Mouse (Mus musculus) megakaryocyte-erythroid progenitor cell, adult 5-6 weeks (primary cell): Measurements from ENCODE around the gene Ccdc122. TPM values are rescaled to one million over a fixed set of nuclear protein-coding genes. Genes with fewer than 3 reads are reported as not detected.
"Not testable (repeated sequence)": the region's sequence is repeated elsewhere in the genome, so short reads cannot be mapped to it uniquely, and the experiment has no call there.

Source experiments
- ATAC-seq: replicated peaks from 2 replicates; pipeline ENCODE4 v1.8.0; 2016; ENCODE audit warnings: mild to moderate bottlenecking, inconsistent platforms; ENCODE audit not compliant: severe bottlenecking, poor library complexity, low FRiP score, low TSS enrichment
- total RNA-seq, 2 experiments: library from RNA; stranded (forward) in 1 of 2; stranded (reverse) in 1 of 2; fragments of 200-1000, 215-1000 nt in 1 of 2; fragments of >200 nt in 1 of 2; fragmentation: Nextera tagmentation in 1 of 2; gene quantifications; 2 replicates each; pipeline ENCODE4 v1.2.3; 2014 to 2017

Ccdc122 gene
- total RNA-seq (2014; fragmentation: Nextera tagmentation), result 2.5 and 4.4 TPM in 2 replicates
- 6.7 and 12.6 TPM in 2 replicates for total RNA-seq (2017)

DNA sequence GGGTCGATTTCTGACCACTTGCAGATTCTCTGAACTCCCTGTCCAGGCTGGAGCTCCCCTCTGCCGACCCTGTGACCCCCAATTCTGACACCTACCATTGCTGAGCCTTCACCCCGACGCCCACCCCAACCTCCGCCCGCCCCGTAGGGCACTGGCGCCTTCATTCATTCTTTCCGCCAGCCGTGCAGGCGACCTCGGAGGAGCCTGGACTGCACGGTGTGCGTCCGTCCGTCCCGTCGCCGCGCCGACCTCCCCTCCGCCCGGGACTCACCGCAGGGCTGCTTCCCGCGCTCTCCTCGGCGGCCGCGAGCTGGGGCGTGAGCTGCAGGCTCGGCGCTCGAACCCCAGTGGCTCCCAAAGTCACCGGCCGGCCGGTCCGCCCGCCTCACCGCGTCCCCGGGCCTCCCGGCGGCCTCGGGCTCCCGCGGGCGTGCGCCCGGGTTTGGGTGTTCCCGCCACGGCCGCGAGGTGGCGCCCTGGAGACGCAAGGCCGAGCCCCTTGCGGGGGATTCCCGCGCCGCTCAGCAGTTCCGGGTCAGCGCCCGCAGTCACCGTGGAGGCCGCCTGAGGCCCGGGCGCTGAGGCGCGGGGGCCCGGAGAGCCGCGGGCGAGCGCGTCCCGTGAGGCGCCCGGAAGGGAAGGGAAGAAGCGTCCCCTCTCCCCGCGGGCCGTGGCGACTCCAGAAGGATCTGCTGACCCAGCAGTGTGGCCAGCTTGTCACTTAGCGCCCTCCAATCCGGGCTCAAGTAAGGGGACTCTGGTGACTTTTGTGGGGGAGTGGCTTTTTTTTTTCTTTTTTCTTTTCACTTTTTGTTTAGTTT is at the start of gene Ccdc122, which contains the start of gene Lacc1:
Gene Ccdc122, plus strand, starts transcription at position 547 of the 821 bp plus-strand sequence.
Gene Lacc1, minus strand, starts transcription at position 679 of the 821 bp plus-strand sequence.
- ATAC-seq, result peak; percentile 88

DNA sequence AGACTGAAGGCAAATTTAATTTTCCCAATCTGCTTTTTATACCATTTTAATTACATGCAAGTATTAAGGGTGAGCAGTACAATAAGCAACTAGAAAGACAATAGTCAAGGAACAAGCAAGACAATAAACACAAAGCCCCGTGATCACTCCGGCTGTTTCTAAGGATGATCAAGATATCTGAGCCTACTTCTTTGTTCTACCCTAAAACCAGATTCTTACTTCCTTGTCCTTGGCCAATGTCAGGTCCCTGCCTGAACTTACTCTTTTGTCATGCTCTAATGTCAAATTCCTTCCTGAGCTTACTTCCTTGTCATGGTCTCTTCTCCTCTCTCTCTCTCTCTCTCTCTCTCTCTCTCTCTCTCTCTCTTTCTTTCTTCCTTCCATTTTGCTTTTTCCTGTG is 46.2 kb upstream of the Ccdc122 start:
- not testable (repeated sequence) for ATAC-seq

DNA sequence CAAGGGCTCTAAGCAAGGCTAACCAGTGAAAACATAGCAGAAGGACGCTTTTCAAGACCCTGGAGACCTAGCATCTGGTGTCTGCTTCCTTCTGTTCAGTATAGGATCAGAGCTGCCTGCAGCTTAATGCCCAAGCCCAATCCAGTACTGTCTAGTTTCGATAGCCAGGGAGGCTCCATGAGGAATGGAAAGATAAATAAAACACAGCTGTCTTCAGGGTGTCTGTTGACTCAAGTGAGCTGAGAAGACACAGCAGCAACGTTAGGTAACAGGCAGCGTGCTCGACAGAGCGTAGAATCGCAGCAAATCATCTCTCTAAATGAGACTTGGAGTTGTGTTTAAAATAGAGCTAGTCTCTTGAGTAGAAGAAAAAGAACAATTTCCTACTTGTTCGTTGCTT is 31.8 kb upstream of the Ccdc122 start:
- no peak for ATAC-seq

DNA sequence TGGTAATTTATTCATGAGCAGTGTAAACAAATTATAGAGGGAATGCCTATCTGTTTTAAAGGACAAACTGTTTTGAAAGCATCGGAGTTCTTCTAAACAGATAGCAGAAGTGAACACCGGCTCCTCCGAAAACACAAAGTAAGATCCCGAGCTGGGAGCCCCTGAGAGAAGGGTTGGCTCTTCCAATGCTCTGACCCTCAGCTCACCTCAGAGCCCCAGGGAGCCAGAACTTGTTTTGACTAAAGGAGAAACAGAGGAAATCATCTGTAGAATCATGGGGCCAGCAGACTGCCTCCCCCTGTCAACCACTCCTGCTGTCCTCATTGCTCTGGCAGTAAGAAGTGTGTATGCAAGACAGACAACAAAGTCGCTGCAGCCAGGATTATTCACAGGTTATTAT is 31.0 kb upstream of the Ccdc122 start:
- no peak for ATAC-seq

DNA sequence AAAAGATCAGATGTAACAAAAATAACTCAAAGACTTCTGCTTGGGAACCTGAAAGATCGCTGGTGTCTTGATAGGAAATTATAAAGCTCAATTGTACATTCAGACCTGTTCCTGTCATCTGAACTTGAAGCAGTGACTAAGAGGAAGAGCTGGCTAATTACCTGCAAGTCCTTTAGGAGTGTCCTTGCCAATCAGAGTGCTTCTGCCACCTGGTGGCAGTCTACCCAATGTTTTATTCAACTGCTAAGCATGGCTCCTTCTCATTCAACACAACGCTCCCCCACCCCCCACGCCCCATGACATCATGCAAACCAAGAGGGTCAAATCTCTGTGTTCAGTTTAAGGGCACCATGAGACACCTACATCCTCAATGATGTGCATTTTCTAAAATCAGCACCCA is 28.3 kb upstream of the Ccdc122 start:
- ATAC-seq, result peak; percentile 79

DNA sequence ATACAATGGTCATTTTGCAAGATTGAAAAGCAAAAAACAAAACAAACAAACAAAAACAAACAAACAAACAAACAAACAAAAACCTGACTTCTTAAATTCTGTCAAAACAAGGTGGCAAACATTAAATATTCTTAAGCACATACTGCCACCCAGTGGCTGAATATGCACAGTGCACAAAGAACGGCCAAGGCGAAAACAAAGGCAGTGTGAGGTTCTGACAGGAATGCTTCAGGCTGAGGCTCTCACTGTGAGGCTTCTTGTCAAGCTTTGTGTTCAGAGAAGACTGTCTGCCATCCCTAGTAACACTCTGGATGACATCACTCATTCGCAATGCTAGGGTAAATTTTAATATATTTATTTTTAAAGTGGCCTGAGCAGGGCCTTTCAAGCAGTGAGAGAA is 24.8 kb upstream of the Ccdc122 start:
- ATAC-seq, result peak; percentile 55; the same call in 1 of the 2 replicates

DNA sequence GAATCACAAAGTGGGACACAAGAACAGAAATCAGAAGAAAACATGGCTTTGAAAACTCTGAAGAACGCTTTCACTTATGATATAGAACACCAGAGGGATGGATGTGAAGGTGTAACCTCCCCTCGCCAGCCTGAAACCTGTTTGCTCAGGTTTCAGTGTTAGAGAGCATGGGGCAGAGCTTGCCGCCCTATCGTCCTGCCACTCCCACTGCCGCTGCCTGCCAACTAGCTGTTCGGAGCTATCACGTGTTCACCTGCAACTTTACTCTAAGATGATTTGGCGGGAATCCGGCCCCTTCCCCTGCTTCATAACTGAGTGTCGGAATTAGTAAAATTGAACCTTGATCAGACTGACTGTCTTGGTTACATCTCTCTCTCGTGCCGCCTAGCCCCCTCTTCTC is 19.8 kb upstream of the Ccdc122 start:
- ATAC-seq, result not testable (repeated sequence)

DNA sequence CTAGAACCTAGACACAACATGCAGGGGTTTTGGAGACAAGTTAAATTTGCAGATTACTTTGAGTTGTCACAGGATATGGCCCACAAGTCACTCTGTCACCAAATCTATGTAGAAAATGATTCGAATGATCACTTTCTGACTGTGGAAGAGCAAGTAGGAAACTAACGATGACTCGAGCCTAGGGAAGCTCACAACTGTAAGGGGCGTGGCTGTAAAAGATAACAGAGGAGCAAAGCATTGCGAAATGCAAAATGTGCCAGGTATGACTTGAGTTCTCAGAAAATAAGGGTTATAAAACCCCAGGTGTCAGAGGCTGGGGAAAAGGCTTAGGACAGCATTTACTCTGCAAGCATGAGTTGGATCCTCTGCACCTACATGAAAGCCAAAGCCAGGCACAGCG is 19.4 kb upstream of the Ccdc122 start:
- ATAC-seq, result peak; percentile 30; the same call in 1 of the 2 replicates

DNA sequence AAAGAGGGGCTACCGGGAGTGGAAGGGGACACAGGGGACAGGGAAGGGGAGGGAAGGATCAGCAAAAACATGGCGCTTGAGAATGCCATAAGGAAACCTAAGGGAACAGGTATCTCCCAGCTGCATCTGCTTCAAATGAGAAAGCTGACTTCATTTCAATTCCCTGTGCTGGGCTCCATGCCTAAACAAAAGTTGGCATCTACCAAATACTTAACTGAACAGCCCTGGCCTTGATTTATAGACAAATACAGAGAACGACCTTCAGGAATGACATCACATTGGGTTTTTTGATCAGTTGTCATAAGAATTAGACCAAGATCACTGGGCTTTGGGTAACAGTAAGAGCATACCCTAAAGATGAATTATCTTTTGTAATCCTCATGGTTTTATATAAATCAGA is 12.1 kb upstream of the Ccdc122 start:
- no peak for ATAC-seq

DNA sequence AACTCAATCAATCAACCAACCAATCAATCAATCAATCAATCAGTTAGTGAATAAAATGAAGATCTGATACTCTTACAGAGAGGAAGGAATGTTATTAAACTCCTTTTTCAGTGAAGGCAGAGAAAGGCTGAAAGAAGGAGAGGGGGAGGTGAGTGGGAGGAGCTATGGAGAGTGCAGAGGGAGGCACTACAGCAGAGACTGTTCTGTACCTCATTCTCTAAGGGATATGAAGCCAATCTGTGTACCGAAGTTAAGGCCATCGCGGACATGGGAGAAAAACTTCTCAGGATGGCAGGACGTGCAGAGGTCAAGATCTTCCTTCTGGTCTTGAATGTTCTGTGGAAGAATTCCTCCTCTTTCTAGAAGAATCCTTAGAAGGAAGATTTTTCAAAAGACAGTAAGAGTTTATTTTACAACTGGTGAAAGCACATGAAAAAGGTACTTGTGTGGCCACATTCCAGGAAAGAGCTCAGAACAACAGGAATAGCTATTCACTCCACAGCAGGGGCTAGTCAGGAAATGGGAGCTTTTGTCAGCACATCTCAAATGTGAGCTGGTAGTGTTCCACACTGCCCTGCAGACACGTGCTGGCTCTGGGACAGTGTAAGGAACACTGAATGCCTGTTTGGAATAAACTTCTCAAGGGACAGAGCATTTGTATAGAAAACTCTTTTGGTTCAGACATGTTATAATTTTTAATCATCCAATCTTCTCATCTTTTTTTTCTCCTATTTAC is 7.1 kb upstream of the Ccdc122 start:
- ATAC-seq, result no peak

DNA sequence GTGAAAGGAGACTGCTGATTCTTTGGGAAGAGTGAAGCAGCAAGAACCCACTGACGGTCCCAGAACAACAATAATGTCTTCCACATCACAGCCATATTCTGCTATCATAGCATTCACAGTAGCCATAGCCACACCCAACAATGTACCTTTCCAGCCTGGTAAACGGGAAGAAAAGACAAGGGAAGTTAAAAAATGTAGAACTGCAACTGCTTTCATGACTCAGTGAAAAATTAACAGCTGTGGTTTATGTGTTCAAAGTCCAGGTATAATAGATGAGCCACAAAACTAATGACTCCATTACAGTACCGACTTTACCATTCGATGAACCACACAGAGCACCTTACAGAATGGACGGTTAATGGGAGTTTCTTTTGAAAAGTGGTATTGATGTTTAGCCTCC is 5.8 kb upstream of the Ccdc122 start:
- no peak for ATAC-seq

DNA sequence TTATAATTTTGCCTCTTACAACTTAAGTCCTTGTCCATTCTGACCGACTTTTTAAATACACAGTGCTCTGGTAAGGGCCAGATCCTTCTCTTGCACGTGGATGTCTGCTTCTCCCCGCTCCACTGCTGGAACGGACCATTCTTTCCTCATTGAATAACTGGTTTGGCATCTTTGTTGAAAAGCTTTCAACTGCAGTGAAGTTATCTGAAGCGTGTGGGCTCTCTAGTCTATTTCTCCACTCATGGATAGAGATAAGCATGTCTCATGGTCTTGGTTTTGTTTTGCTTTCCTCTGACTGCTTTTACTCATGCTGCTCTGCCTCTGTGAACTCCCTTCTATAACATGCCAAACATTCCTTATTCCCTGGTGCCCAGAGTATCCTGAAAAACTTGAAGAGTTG is 4.1 kb upstream of the Ccdc122 start:
- ATAC-seq, result no peak

DNA sequence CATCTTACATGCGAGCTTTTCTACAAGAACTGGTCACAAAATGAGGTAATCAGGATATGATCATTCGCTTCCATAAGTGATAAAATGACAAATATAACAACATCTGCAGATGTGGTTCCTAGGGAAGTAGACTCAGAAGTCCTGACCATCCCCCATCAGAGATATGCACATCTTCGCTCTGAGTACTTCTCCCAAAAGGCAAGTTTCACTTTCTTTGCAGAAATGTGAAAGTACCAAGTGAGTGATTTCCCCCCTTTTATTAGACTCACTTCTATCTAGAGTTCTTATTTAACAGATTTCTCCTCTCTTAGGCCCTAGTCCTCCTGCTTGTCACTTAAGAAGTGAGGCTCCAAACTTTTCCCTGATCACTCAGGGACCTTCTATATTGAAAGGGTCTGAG is 3.2 kb upstream of the Ccdc122 start:
- no peak for ATAC-seq

DNA sequence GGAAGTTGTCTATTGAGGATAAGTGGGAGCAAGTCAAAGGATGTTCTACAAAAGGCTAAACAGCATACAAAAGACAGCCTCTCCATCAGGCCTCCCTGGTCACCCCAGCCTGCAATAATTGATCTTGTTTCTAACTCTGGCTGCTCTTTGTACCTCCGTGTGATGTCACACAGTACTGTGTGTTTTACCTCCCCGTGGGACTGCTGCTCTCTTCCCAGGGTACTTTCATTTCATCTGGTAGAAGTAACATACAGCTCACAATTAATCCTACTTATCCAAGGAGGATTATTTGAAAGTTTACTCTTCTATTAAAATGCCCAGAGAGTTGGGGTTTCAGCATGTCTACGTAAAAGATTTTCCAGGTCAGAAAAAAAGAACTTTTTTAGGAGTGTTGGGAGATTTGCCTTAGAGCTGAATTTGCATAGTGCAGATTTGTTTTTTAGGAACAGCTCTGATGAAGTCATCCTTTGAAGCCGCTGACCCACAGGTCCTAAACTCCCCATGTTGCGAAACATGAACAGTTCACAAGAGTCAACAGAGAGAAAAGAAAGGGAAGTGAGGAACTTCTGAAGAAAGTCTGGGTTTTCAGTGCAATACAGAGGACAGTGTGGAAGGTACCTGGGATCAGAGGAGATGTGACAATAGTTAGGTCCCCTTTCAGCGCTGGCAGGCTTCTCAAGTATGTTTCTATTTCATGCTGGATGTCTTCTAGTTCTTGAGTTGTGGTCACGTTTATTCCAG is 2.2 kb upstream of the Ccdc122 start:
- ATAC-seq, result no peak

DNA sequence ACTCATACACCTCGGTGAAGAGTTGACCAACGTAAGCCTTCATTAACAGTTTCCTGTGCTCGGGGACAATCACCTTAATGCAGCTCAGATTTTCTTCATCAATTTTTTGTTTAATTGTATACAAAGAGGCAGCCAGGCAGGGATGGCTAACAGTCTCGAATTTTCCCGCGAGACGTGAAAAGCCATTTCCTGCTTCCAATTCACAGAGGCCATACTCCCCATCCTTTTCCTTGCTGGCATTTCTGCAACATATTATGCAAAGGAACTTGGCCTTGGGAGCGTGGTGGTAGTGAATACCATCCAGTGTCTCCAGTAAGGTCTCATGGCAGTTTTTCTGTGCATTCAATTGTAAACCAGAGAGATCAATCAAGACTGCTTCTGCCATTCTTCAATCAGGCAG is 1.6 kb upstream of the Ccdc122 start:
- no peak for ATAC-seq

DNA sequence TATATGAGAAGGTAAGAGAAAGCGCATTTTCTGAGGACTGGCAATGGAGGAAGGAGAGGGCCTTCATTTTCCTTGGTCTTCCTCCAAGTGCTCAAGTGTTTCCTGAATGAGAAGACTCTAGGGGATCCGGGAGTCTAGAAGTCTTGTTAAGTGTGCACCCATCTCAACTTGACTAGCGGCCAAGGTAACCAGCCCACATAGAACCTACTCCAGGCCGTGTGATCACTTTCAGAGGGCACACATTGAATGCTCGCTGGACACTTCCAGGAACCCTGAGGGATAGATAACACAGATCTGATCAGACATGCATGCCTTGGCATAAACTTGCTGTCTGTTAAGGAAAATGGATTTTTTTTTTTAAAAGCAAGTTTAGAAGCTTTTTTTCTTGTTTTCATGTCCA is 758 bp downstream of the Ccdc122 start:
- no peak for ATAC-seq

DNA sequence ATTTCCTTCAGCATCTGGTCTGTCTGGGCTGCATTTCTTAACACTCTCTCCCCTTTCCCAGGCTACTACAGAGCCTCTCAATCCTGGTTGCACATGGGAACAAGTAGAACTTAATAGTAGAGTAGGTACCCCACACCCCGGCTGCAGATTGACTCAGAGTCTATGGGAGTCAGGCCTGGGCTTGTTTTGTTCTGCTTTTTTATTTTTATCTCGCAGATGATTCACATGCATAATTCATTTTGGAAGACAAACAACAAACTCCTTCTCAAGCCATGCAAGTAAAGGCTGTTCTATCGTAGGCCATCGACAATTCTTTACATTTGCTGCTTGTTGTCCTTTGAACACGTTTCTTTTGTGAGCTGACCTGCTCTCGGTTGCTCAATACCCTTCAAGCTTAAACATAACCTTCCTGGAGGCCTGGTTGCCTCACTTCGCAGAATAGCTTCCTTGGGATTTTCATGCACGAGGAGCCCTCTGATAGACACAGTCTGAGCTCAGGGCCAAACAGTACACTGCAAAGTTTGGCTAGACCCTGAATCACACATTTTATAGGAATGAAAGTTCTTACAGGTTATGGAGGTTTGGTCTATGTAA is 1.4 kb downstream of the Ccdc122 start:
- no peak for ATAC-seq

DNA sequence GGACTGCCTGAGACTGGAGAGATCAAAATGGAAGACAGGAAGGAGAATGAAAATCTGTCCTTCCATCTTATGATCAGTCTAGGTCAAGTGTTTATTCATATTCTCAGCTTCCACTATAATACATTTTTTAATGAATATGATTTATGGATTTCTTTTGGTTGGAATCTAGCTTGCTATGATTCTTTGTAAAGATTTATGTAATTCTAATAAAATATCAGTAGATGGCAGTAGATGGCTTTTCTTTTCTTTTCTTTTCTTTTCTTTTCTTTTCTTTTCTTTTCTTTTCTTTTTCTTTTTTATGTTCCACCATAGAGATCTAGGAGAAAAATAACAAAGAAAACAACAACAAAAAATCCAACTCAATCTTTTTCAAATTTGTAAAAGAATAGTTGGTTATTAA is 16.7 kb downstream of the Ccdc122 start:
- ATAC-seq, result no peak

DNA sequence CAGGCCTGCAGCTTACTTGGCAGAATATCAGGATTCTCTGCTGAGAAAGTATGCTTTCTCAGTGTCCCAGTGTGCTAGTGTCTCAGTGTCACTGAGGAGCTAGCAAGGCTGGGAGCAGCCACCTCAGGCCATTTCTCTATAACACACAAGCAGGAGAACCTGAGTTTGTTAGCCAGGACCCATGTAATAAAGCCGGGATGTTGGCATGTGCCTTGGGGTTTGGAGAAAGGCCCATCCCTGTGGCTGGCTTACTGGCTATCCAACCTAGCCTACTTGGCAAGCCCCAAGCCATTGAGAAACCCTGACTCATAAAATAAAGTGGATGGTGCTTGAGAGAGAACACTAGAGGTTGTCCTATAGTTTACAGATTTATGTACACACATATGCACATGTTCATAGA is 32.8 kb downstream of the Ccdc122 start:
- no peak for ATAC-seq

DNA sequence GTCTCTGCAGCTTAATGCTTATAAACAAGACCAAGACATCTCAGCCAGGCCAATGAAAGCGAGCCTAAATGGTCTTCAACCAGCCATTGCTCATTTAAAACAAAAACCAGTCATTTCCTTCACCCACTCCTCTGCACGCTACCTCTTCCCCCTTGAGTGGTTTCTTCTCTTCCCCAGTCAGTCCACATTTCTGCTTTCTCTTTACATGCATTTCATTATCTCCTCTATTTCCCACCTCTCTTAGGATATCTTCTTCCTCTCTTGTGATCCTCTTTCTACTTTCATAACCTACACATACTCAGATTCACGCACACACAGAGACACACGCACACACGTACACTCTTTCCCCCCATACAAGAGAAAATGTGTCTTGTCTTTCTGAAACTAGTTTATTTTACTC is 44.7 kb downstream of the Ccdc122 start:
- no peak for ATAC-seq
